Mouse (Mus musculus): ENCODE data around the gene Ift80. TPM values are rescaled to one million over a fixed set of nuclear protein-coding genes. Genes with fewer than 3 reads are reported as not detected.

The Ift80 gene
- polyA plus RNA-seq, 1 experiment from 2014 or later, result 20.1 TPM

GRCm38 (mm10) chr3:68852414-68852813 is 152.0 kb downstream of the Ift80 start:
- no peaks in the 10 kb centered on the region for H3K4me1 ChIP-seq (ENCODE audit: insufficient read depth, low read length)
- no peaks in the 10 kb centered on the region for H3K36me3 ChIP-seq (ENCODE audit: insufficient read depth, low read length)
- no peak overlapping the region for H3K4me2 ChIP-seq (replicated peaks; ENCODE audit: low read depth, low read length)
- 84% methylated on average over 1 of the region's 1 CpGs for WGBS
- no peak overlapping the region for H3K9ac ChIP-seq (replicated peaks; ENCODE audit: low read length)
- H3K4me3 ChIP-seq (ENCODE audit: low read length), result no peak overlapping the region
- H3K9me3 ChIP-seq (ENCODE audit: low read length), result no peaks in the 10 kb centered on the region
- no peak overlapping the region for H3K27ac ChIP-seq (ENCODE audit: low read length)
- no peaks in the 10 kb centered on the region for H3K27me3 ChIP-seq (ENCODE audit: insufficient read depth, low read length)
- ATAC-seq (ENCODE audit: low FRiP score, low TSS enrichment), result no peak

GRCm38 (mm10) chr3:68848323-68848722 is 156.0 kb downstream of the Ift80 start:
- Histone ChIP-seq H3K4me1 (ENCODE audit: insufficient read depth, low read length) (no peaks in the 10 kb centered on the region), H3K4me3 (ENCODE audit: low read length) (no peak overlapping the region), H3K9ac (replicated peaks; ENCODE audit: low read length) (no peak overlapping the region), H3K4me2 (replicated peaks; ENCODE audit: low read depth, low read length) (no peak overlapping the region), H3K27ac (ENCODE audit: low read length) (no peak overlapping the region), H3K36me3 (ENCODE audit: insufficient read depth, low read length) (no peaks in the 10 kb centered on the region), H3K27me3 (ENCODE audit: insufficient read depth, low read length) (no peaks in the 10 kb centered on the region), H3K9me3 (ENCODE audit: low read length) (0 out of 2 replicates have a peak, but pooled peaks cover 4% of the 10 kb centered on the region)
- WGBS, result 61% methylated on average over 3 of the region's 3 CpGs
- no peak for ATAC-seq (ENCODE audit: low FRiP score, low TSS enrichment)

- 0 out of 2 replicates have a peak, but pooled peaks cover 4% of the 10 kb centered on the region for H3K9me3 ChIP-seq (ENCODE audit: low read length)
- H3K9ac ChIP-seq (replicated peaks; ENCODE audit: low read length), result no peak overlapping the region
- no peak overlapping the region for H3K27ac ChIP-seq (ENCODE audit: low read length)
- no peaks in the 10 kb centered on the region for H3K27me3 ChIP-seq (ENCODE audit: insufficient read depth, low read length)
- H3K4me2 ChIP-seq (replicated peaks; ENCODE audit: low read depth, low read length), result no peak overlapping the region
- no peaks in the 10 kb centered on the region for H3K4me1 ChIP-seq (ENCODE audit: insufficient read depth, low read length)
- ATAC-seq (ENCODE audit: low FRiP score, low TSS enrichment), result no peak
- H3K36me3 ChIP-seq (ENCODE audit: insufficient read depth, low read length), result no peaks in the 10 kb centered on the region
- H3K4me3 ChIP-seq (ENCODE audit: low read length), result no peak overlapping the region
- 93% methylated on average over 4 of the region's 4 CpGs for WGBS
These were observed 160.3 kb downstream of the Ift80 start for GRCm38 (mm10) chr3:68844025-68844424.

MicroRNAs encoded within 50 kb of the gene (microRNA counts, 519-probe panel; counts per million panel counts)
- 4,983 counts per million, percentile 97 among the panel's probes with 10 or more counts for microRNA mmu-miR-15b

Small RNA genes within 50 kb of the gene (microRNA-seq; reads per million reads assigned to microRNA genes)
- gene Mir15b (1,392 reads per million, percentile 82 among the genes with 10 or more reads in this experiment), gene Mir16-2 (355 reads per million, percentile 71 among the genes with 10 or more reads in this experiment)

Other genes with a start within 250 kb of the Ift80 start
- gene 1110032F04Rik, start 135.0 kb downstream of the Ift80 start, polyA plus RNA-seq (2015; fragmentation: Nextera tagmentation; extraction: Ambion mirVana), result 4.0 and 5.0 TPM in 2 replicates
- 153 and 173 TPM in 2 replicates for gene Smc4, start 168 bp upstream of the Ift80 start, polyA plus RNA-seq (2015; fragmentation: Nextera tagmentation; extraction: Ambion mirVana)
- gene Trim59, start 40.2 kb upstream of the Ift80 start, polyA plus RNA-seq (2015; fragmentation: Nextera tagmentation; extraction: Ambion mirVana), result 115 and 129 TPM in 2 replicates
- 27.8 and 30.6 TPM in 2 replicates for gene Kpna4, start 122.5 kb upstream of the Ift80 start, polyA plus RNA-seq (2015; fragmentation: Nextera tagmentation; extraction: Ambion mirVana)
- 0.21 and 0.30 TPM in 2 replicates for gene Arl14, start 217.8 kb upstream of the Ift80 start, polyA plus RNA-seq (2015; fragmentation: Nextera tagmentation; extraction: Ambion mirVana)